Mouse (Mus musculus) embryonic fibroblast, embryonic 13.5 days (primary cell): ENCODE measurements around the gene Grid2ip.

Experiments
- CTCF ChIP-seq: IDR thresholded peaks from 2 replicates; pipeline ENCODE4 v1.5.1; 2011; ENCODE audit warnings: mild to moderate bottlenecking, control low read depth, low read length, moderate library complexity, borderline replicate concordance; ENCODE audit not compliant: insufficient read depth
- POLR2A ChIP-seq: IDR thresholded peaks from 2 replicates; pipeline ENCODE4 v1.6.1; 2011; ENCODE audit warnings: low read depth, mild to moderate bottlenecking, control low read depth, low read length, moderate library complexity

DNA sequence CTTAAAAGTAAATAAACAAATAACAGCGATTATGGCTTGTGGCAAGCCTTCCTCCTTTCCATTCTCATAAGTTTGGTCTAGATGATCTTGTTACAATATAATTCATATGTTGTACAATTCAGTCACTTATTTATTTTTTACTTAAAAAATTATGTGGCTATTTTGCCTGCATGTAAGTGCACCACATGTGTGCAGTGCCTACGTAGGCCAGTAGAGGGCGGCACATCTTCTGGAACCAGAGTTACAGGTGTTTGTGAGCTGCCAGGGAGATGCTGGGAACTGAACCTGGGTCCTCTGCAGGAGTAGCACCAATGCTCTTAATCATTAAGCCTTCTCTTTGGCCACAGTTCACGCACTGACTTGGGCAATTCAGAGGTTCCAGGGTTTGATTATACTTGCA lies 19.0 kb downstream of the Grid2ip start:
- TF ChIP-seq CTCF (peak; percentile 21; the same call in 1 of the 2 replicates), POLR2A (no peak)
